Mouse (Mus musculus) neural tube, embryonic 13.5 days (tissue): ENCODE measurements around the gene Stxbp5. TPM values are rescaled to one million over a fixed set of nuclear protein-coding genes. Genes with fewer than 3 reads are reported as not detected.

Source experiments
- ATAC-seq: fragments of 200-750 bp; cut with Nextera tagmentation; 2 replicates; pipeline ENCODE4 v1.8.0; 2017; ENCODE audit warnings: low read depth, mild to moderate bottlenecking, moderate TSS enrichment, moderate library complexity
- H3K27ac ChIP-seq: fragments of 300-500 bp; sonication (generic); replicated peaks from 2 replicates; pipeline ENCODE4 v1.5.1; 2015; ENCODE audit warnings: moderate library complexity, mild to moderate bottlenecking, inconsistent platforms
- H3K27me3 ChIP-seq: fragments of 300-500 bp; sonication (generic); 2 replicates; pipeline ENCODE4 v1.6.1; 2015; ENCODE audit warnings: mild to moderate bottlenecking, inconsistent platforms
- H3K36me3 ChIP-seq: fragments of 300-500 bp; sonication (generic); 2 replicates; pipeline ENCODE4 v1.6.1; 2015; ENCODE audit warnings: mild to moderate bottlenecking, inconsistent platforms
- H3K4me1 ChIP-seq: fragments of 300-500 bp; sonication (generic); replicated peaks from 2 replicates; pipeline ENCODE4 v1.6.1; 2015; ENCODE audit warnings: inconsistent platforms
- H3K4me2 ChIP-seq: fragments of 300-500 bp; sonication (generic); 2 replicates; pipeline ENCODE4 v1.6.1; 2015; ENCODE audit warnings: inconsistent platforms, mild to moderate bottlenecking, moderate library complexity
- H3K4me3 ChIP-seq: fragments of 300-500 bp; sonication (generic); 2 replicates; pipeline ENCODE4 v1.5.1; 2015; ENCODE audit warnings: mild to moderate bottlenecking, inconsistent platforms
- H3K9ac ChIP-seq: fragments of 300-500 bp; sonication (generic); 2 replicates; pipeline ENCODE4 v1.6.1; 2015; ENCODE audit warnings: moderate library complexity, mild to moderate bottlenecking, inconsistent platforms
- H3K9me3 ChIP-seq: fragments of 300-500 bp; sonication (generic); 2 replicates; pipeline ENCODE4 v1.6.1; 2016; ENCODE audit warnings: inconsistent platforms
- WGBS: fragments of 180-500 bp; shearing (Covaris S2); methylation state at CpG from one replicate; pipeline ENCODE4 v1.1.7; 2015; 5-methylcytosine and 5-hydroxymethylcytosine counted together
- polyA plus RNA-seq: library from polyadenylated mRNA; unstranded; fragments of >200 nt; fragmentation: Nextera tagmentation; extraction: Ambion mirVana; gene quantifications from 2 replicates; pipeline ENCODE4 v1.2.1, GENCODE M21; 2015

The Stxbp5 gene
- 7.4 and 8.3 TPM in 2 replicates for polyA plus RNA-seq

DNA sequence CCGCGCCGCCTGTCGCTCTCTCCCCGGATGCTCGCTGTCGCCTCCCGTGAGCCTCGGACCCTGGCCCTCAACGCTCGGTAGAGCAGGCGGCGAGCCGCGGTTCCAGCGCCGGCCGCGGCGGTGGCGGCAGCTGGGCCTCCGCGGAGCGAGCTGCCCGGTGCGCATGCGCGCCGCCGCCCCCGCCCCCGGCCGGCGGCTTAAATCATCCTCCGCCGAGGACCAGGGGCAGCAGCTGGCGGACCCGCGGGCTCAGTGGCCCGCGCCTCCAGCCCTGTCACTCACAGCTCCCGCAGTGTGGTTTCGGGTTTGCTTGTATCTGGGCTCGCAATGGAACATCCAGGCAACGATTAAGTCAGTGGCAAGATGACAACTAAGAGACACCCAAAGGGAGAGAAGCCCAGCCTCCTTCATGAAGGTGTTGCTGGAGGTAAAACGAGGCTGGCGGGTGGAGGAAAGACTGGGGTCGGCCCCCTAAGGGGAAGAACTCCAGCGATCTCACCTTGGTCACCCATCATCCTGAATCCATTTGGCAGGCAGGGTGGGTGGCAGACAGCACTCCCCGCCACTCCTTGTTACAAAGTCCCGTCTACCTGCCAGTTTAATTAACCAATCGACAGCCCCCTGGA, at the start of gene Stxbp5:
TSS of gene Stxbp5 (minus strand) at position 9 of the 626 bp plus-strand sequence.
- Histone ChIP-seq H3K36me3 (no peaks in the 10 kb centered on the region), H3K27me3 (no peaks in the 10 kb centered on the region), H3K27ac (peak within 1 kb of the TSS; percentile 98), H3K4me3 (peak within 1 kb of the TSS; percentile 87), H3K9ac (peak within 1 kb of the TSS; percentile 96), H3K4me2 (peak within 1 kb of the TSS; percentile 96), H3K9me3 (no peaks in the 10 kb centered on the region), H3K4me1 (peaks cover 28% of the 10 kb centered on the region)
- ATAC-seq = peak; percentile 84
- 1% methylated on average over 51 of the region's 52 CpGs for WGBS

DNA sequence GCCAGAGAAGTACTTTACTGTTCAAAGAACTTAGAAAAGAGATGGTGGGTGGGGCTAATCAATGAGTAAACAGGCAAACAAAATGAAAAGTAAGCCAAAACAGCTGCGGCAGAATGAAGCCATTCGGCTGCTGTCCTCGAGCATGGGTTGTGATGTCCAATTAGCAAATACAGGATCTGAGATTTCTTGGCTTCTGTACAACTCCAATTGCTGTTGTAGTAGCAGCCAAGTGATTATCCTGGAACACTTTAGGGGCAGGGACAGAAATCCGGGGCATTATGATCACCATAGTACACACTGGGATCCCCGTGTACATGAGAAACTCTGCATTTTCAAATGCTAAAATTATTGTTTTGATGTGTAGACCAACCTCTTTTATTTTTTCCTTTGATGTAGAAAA, 11.5 kb upstream of the Stxbp5 start:
- no peak for ATAC-seq
- Histone ChIP-seq H3K4me2 (no peak overlapping the region), H3K36me3 (no peaks in the 10 kb centered on the region), H3K27me3 (no peaks in the 10 kb centered on the region), H3K9me3 (no peaks in the 10 kb centered on the region), H3K4me1 (no peaks in the 10 kb centered on the region), H3K4me3 (no peak overlapping the region), H3K27ac (no peak overlapping the region), H3K9ac (no peak overlapping the region)
- WGBS = 87% methylated on average over 5 of the region's 5 CpGs

DNA sequence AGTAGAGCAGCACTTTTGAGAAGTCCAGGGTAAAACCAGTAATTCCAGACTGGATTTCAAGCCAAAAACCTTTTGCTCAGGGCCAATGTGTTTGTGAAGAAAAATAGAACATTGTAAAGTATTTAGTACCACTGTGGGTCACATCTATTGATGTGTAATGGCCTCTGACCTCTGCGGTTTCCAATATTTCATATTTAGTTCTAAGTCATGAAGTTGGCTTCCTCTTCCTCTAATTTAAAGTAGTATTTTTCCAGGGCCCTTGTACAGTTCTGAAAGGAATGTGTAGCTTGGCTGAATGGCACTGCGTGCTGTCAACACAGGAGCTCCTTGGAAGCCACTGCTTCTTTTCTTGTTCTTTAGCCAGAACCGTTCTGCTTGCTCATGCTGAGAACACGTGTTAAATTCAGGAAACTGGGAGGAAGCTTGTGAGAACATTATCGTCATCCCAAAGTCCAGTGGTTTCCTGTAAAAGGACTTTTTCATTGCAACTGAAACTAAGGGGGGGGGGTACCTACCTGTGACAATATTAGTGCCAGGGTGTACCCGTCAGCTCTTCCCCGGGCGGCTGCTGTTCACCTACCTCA, 7.1 kb upstream of the Stxbp5 start:
- H3K4me1 ChIP-seq = no peaks in the 10 kb centered on the region
- no peak for ATAC-seq
- H3K27me3 ChIP-seq = no peaks in the 10 kb centered on the region
- 83% methylated on average over 8 of the region's 8 CpGs for WGBS
- no peak overlapping the region for H3K9ac ChIP-seq
- H3K27ac ChIP-seq = no peak overlapping the region
- H3K9me3 ChIP-seq = no peaks in the 10 kb centered on the region
- H3K36me3 ChIP-seq = no peaks in the 10 kb centered on the region
- no peak overlapping the region for H3K4me2 ChIP-seq
- no peak overlapping the region for H3K4me3 ChIP-seq

DNA sequence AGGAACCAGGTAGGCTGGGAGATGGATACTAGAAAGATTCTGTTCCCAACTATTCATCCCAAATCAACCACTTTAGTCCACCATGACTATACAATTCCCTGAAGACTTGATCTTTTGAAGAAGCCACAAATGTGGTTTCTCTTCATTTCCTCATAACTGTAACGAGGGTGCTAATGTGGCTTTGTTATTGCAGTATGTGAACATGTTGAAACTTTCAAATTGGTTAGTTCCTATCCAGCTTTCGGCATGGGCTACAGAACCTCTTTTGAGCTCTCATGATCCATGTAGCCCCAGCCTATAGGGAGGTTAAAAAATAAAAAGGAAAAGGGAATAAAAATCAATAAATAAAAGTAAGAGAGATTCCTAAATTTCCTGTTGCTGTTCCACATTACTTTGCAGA, 6.6 kb upstream of the Stxbp5 start:
- 89% methylated on average over 2 of the region's 2 CpGs for WGBS
- Histone ChIP-seq H3K27ac (no peak overlapping the region), H3K4me3 (no peak overlapping the region), H3K9me3 (no peaks in the 10 kb centered on the region), H3K27me3 (no peaks in the 10 kb centered on the region), H3K4me2 (no peak overlapping the region), H3K4me1 (no peaks in the 10 kb centered on the region), H3K9ac (no peak overlapping the region), H3K36me3 (no peaks in the 10 kb centered on the region)
- no peak for ATAC-seq

- Histone ChIP-seq H3K4me2 (no peak overlapping the region), H3K9ac (no peak overlapping the region), H3K27ac (no peak overlapping the region), H3K27me3 (no peaks in the 10 kb centered on the region), H3K4me3 (no peak overlapping the region), H3K4me1 (no peaks in the 10 kb centered on the region), H3K9me3 (no peaks in the 10 kb centered on the region), H3K36me3 (no peaks in the 10 kb centered on the region)
- WGBS = 75% methylated on average over 3 of the region's 3 CpGs
- no peak for ATAC-seq
Measured at GRCm38 (mm10) chr10:9906185-9906584, 5.3 kb upstream of the Stxbp5 start.

GRCm38 (mm10) chr10:9901697-9902239, 889 bp upstream of the Stxbp5 start:
- H3K36me3 ChIP-seq = no peaks in the 10 kb centered on the region
- H3K27me3 ChIP-seq = no peaks in the 10 kb centered on the region
- peaks cover 28% of the 10 kb centered on the region for H3K4me1 ChIP-seq
- WGBS = under 1% methylated on average over 16 of the region's 16 CpGs
- peak overlapping the region; percentile 87 for H3K4me3 ChIP-seq
- ATAC-seq = peak; percentile 91
- peak overlapping the region; percentile 96 for H3K4me2 ChIP-seq
- H3K9ac ChIP-seq = peak overlapping the region; percentile 96
- peak overlapping the region; percentile 98 for H3K27ac ChIP-seq
- H3K9me3 ChIP-seq = no peaks in the 10 kb centered on the region

- H3K36me3 ChIP-seq = no peaks in the 10 kb centered on the region
- H3K27ac ChIP-seq = peak overlapping the region; percentile 98
- ATAC-seq = peak; percentile 37
- H3K27me3 ChIP-seq = no peaks in the 10 kb centered on the region
- H3K4me2 ChIP-seq = peak overlapping the region; percentile 96
- peak overlapping the region; percentile 87 for H3K4me3 ChIP-seq
- under 1% methylated on average over 63 of the region's 81 CpGs for WGBS
- H3K9me3 ChIP-seq = no peaks in the 10 kb centered on the region
- H3K4me1 ChIP-seq = peaks cover 28% of the 10 kb centered on the region
- H3K9ac ChIP-seq = peak overlapping the region; percentile 96
Measured at GRCm38 (mm10) chr10:9900315-9901070, 386 bp downstream of the Stxbp5 start.

DNA sequence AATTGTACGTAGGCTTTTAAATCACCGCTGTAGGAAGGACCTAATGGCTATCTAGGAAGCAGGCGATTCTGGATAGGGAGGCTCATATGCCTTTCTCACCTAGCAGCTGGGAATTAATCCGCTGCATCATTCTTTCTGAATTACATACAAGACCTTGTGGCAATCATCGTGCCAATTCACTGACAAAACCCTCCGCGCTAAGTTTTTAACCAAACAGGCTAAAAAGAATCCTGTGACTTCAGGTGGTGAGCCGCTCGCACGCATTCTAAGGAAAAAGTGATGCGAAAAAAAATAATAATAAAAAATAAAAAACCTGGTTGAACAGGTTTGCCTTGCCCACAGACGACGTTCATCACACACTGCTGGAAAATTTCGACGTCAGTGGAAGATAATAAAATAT, 1.1 kb downstream of the Stxbp5 start:
- Histone ChIP-seq H3K4me3 (peak overlapping the region; percentile 87), H3K27me3 (no peaks in the 10 kb centered on the region), H3K9ac (peak overlapping the region; percentile 96), H3K9me3 (no peaks in the 10 kb centered on the region), H3K36me3 (no peaks in the 10 kb centered on the region), H3K4me2 (peak overlapping the region; percentile 96), H3K4me1 (peaks cover 28% of the 10 kb centered on the region), H3K27ac (no peak overlapping the region; the same call in 1 of the 2 replicates)
- ATAC-seq = no peak
- 3% methylated on average over 15 of the region's 15 CpGs for WGBS

DNA sequence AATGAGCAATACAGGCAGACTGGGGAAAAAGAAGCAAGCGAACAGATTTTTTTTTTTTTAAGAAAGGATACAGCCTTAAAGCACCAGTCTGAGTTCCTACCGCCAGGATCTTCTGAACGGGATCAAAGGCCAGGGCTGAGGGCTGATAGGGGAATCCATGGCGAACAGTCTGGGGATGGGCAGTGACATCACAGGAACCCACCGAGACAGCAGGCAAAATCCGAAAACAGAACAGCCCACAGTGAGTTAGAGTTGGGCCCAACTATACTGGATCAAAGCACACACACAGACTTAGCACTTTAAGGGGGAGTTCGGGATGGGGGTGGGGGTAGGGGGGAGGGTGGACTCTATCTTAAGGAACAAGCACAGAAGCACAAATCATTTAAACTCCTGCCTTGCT, 1.8 kb downstream of the Stxbp5 start:
- H3K4me1 ChIP-seq = peaks cover 28% of the 10 kb centered on the region
- no peak for ATAC-seq
- peak overlapping the region; percentile 96 for H3K9ac ChIP-seq
- H3K9me3 ChIP-seq = no peaks in the 10 kb centered on the region
- WGBS = 3% methylated on average over 7 of the region's 7 CpGs
- H3K4me3 ChIP-seq = peak overlapping the region; percentile 87
- 0 out of 2 replicates have a peak, but pooled peaks cover 3% of the 10 kb centered on the region for H3K36me3 ChIP-seq
- H3K27me3 ChIP-seq = no peaks in the 10 kb centered on the region
- H3K4me2 ChIP-seq = peak overlapping the region; percentile 96
- H3K27ac ChIP-seq = no peak overlapping the region

DNA sequence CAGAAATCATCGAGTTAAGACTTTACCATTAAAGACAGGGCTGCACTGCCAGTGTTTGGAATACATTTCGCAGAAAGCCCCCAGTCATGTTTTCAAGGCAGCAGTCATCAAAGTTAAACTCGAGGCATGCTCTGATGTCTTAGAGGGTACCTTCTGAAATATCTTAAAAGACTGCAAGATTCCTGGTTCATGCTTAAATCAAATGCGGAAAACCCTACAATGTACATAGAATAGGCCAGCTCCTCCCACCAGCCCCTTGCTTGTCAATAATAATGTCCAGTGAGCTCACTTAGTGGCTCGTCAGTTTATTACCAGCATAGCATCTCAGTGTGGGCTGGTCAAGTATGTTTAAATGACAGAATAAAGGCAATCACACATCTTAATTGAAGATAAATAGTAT, 3.0 kb downstream of the Stxbp5 start:
- Histone ChIP-seq H3K27me3 (no peaks in the 10 kb centered on the region), H3K27ac (no peak overlapping the region), H3K9me3 (no peaks in the 10 kb centered on the region), H3K4me3 (no peak overlapping the region), H3K9ac (no peak overlapping the region), H3K36me3 (0 out of 2 replicates have a peak, but pooled peaks cover 3% of the 10 kb centered on the region), H3K4me1 (peaks cover 31% of the 10 kb centered on the region), H3K4me2 (peak overlapping the region; percentile 29)
- 69% methylated on average over 5 of the region's 5 CpGs for WGBS
- no peak for ATAC-seq

DNA sequence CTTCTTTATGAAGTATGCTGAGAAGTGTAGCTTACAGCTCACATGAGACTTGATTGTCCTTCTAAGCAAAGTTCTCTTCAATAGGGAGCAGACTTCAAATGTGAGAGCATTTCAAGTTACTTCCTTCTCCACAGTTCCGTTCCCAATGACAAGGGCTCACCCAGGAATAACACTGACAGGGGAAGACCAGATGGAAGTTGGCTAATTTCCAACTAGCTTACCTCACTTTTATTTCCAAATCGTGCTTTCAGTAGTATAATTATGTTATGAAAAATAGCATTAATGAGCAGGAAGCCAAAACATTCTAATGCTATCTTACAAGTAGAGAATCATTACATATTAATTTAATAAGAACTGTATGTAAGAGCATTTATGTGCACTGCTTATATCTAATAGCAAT, 7.3 kb downstream of the Stxbp5 start:
- Histone ChIP-seq H3K4me2 (no peak overlapping the region), H3K9ac (no peak overlapping the region), H3K4me1 (peaks cover 26% of the 10 kb centered on the region), H3K27ac (no peak overlapping the region), H3K9me3 (no peaks in the 10 kb centered on the region), H3K36me3 (0 out of 2 replicates have a peak, but pooled peaks cover 3% of the 10 kb centered on the region), H3K4me3 (no peak overlapping the region), H3K27me3 (no peaks in the 10 kb centered on the region)
- ATAC-seq = no peak
- 67% methylated on average over 2 of the region's 2 CpGs for WGBS

- no peak for ATAC-seq
- H3K9ac ChIP-seq = no peak overlapping the region
- no peak overlapping the region for H3K4me3 ChIP-seq
- H3K36me3 ChIP-seq = peaks cover 9% of the 10 kb centered on the region
- H3K9me3 ChIP-seq = no peaks in the 10 kb centered on the region
- H3K27me3 ChIP-seq = no peaks in the 10 kb centered on the region
- H3K4me1 ChIP-seq = peaks cover 15% of the 10 kb centered on the region; the same call in 1 of the 2 replicates
- H3K4me2 ChIP-seq = no peak overlapping the region
- WGBS = 59% methylated on average over 8 of the region's 8 CpGs
- H3K27ac ChIP-seq = no peak overlapping the region
Measured at GRCm38 (mm10) chr10:9889651-9890050, 11.2 kb downstream of the Stxbp5 start.
